Mouse (Mus musculus): ENCODE measurements around the gene Gpc5. TPM values are rescaled to one million over a fixed set of nuclear protein-coding genes. Genes with fewer than 3 reads are reported as not detected.

Gene Gpc5
- total RNA-seq, 2 experiments from 2014 or later, result 0.99 TPM; not detected in 1

DNA sequence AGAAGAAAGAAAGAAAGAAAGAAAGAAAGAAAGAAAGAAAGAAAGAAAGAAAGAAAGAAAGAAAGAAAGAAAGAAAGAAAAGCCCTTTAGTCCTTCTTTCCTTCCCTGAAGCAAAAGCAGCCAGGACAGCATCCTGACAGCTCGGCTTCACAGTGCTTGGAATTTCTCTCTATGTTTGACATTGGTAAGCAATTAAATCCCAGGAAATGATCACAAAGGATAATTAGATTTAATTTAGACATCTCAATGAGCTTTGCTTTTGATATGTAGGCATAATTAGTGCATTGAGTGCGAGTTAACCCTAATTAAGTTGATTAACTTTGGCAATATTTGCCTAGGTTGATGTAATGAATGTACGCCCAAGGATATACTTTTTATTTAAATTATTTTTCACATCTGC, 257.4 kb downstream of the Gpc5 start:
- no peak for DNase-seq (ENCODE audit: low spot score in 2 of 2)

DNA sequence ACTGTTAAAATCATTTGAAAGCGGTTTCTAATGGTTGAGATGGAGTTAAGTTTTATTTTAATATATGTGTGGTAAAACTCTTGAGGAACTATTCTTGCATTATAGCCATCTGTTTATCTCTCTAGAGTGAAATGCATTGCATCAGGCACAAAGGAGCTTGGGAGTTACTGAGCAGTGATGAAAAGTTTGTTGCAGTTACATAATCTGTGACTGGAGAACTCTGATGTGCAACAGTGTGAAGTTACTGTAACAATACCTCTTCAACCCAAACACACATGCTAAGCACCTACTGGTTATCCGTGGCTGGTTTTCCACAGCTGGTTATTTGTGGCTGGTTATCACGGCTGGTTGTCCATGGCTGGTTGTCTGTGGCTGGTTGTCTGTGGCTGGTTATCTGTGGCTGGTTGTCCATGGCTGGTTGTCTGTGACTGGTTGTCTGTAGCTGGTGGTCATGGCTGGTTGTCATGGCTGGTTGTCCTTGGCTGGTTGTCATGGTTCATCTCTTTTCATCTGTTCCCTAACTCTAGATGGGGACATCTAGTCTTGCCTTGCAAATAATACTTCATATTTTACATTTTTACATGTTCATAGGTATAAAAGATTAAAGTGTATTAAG, 273.4 kb downstream of the Gpc5 start:
- no peak for DNase-seq (ENCODE audit: low spot score in 2 of 2)

DNA sequence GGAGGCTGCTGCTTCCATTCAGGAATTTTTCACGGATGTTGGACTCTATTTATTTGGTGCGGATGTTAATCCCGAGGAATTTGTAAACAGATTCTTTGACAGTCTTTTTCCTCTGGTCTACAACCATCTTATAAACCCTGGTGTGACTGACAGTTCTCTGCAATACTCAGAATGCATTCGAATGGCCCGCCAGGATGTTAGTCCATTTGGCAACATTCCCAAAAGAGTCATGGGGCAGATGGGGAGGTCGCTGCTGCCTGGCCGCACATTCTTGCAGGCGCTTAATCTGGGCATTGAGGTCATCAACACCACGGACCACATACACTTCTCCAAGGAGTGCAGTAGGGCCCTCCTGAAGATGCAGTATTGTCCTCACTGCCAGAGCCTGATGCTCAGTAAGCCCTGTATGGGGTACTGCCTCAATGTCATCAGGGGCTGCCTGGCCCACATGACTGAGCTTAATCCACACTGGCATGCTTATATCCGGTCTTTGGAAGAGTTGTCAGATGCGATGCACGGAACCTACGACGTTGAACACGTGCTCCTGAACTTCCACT, 277.7 kb downstream of the Gpc5 start:
- DNase-seq (ENCODE audit: low spot score in 2 of 2), result no peak

DNA sequence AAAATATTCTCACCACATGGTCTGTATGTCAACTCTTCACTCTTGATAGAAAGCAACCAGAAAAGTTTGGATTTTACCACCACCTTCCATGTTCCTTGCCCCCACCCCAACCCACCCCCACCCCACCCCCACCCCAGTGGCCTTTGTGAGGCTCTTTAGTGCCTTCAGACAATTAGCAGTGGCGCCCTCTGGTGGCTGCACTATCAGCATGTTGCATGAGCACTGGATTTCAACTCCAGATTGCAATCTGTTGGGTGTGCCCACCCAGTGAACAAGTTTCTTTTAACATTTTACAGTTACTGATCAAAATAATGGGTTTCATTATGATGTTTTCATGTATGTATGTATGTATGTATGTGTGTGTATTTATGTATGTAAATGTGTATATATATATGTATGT, 279.1 kb downstream of the Gpc5 start:
- DNase-seq (ENCODE audit: low spot score in 2 of 2), result peak; percentile 5 to 22

DNA sequence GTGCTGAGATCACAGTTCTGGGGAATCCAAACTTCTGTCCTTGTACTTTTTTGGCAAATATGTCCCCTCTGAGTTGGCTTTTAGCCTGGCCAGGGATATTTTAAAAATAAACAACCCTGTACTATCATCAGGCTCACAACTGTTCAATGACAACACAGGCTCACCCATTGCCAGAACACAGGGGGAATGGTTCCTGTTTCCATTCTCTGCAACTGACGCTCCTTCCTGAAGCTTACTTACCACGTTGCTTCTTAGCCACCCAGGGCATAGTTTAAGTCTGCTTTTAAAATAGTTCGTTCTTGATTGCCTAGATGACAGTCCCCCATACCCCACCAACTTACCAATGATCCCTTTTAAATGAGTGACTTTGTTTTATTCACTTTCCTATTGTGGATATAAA, 299.8 kb downstream of the Gpc5 start:
- no peak for DNase-seq (ENCODE audit: low spot score in 2 of 2)

DNA sequence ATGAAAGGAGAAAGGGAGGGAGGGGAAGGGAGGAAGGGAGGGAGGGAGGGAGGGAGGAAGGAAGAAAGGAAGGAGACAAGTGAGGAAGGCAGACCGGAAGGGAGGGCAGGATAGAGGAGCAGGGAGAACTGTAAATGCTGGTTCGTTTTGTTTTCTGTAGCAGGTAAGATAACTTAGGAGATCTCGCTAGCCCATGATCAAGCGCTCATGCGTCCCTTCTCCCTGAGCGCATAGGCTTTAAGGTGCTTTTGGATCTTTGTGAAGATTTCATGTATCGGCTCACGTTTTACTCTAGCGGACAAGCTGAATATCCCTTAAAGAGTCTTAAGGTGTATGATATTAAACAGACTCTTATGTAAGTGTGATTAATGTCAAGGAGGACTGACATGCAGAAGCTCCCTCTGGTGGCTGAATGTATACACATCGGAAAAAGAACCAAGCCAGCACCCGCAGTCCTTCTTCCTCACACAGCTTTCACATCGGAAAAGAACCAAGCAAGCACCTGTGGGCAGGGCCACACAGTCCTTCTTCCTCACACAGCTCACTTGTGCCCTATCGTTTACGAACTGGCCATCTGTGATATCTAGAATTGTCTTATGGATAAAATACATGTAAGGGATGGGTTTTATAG, 301.0 kb downstream of the Gpc5 start:
- DNase-seq (ENCODE audit: low spot score in 2 of 2), result no peak

DNA sequence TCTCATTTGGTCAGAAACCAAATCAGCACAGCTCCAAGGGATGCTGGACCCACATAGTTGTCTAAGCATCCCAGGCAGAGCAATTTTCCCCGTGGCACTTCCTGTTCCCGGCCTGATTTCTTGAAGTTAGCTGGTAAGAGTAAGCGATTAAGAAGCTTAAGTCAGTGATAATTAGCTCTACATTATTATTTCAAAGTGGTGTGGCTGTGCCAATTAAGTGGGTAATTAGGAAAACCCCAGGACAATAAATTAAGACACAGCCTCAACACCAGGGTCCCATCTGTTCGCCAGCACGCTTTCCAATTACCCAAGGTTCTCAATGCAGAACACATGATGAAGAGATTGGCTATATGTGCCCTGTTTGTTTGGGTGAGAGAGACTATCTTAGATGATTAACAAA, 314.6 kb downstream of the Gpc5 start:
- DNase-seq (ENCODE audit: low spot score in 2 of 2), result no peak

DNA sequence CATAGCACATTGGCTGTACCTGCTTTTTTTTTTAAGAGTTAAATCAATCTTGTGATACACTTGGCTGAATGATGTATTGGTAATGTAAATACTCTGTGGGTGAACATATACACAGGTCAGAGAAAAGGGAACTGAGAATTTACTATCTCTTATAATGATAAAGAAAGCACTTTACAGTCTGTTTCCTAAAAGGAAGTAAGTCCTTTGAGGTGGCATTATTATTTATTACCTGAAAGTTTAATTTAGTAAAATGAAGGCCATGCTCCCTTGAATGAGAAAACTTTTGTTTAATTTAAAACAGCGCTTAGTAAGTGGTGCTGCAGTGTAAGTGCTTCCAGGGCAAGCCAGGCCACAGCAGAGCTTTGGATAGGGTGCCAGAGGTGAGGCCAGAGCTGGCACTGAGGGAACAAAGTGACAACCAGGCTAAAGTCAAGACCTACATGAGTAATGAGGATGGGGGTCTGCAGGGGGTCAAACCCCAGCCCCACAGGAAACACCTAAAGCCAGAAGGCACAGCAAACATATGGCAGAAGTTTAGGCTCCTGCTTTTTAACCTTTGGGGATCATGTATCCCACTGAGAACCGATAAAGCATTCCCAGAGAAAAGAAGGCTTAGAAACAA, 315.4 kb downstream of the Gpc5 start:
- DNase-seq (ENCODE audit: low spot score in 2 of 2), result no peak

DNA sequence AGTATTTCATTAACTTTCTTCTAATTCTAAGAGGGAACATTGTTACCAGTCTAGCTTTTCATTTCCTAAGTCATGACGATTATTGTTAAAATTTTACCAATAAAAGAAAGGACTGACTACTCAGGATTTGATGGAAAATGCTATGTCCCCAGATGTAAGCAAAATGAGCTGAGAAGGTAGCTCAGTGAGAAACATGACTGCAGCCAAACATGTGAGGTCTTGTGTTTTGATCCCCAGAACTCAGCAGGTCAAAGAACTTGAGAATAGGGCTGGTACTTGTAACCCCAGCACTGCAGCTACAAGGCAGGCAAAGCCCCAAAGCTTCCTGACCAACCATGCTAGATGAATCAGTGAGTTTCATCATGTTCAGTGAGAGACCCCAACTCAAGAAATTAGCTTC, 318.9 kb downstream of the Gpc5 start:
- no peak for DNase-seq (ENCODE audit: low spot score in 2 of 2)

DNA sequence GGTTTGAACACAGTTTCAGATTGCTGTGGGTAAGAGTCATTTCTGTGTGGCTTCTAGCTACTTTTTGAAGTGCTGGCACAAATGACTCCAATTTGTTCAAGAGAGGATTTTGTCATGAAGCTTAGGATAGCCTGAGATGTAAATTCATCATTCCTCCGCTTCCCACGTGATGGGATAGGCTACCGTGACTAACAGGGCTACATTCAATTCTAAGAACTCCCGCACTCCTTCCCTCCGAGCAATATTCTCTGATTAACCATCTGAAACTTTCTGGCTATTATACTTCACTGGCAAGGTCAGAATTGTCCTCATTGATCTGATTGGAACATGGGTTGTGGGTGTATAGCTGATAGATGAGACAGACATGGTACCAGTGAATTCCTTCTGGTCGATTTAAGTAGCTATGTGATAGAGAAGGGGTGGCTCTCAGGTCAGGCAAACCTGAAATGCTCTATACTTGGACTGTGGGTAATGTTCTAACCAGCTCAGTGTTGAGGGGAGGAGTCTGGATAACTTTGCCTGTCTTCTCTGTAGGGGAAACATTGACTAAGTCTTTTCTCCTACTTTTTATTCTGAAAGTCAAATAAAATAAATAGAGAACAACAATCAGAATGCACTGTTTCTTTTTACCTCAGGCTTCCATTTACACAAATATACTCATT, 319.6 kb downstream of the Gpc5 start:
- DNase-seq (ENCODE audit: low spot score in 2 of 2), result no peak

DNA sequence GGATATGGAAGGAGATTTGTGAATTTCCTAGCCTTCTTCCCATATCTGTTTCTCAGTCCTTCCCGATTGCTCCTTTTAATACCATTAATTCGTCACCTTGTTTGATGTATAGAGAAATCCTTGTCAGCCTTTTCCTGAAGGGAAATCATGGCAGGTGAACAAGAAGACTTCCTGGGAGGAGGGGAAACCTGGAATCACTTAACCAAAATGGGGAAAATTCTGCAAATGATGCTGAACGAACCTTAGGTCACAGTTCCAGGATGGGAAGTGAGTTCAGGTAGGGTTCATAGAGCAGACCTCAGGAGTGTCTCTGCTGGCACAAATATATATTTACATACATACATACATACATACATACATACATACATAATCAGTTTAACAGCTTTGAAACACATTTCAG, 320.8 kb downstream of the Gpc5 start:
- DNase-seq (ENCODE audit: low spot score in 2 of 2), result no peak

DNA sequence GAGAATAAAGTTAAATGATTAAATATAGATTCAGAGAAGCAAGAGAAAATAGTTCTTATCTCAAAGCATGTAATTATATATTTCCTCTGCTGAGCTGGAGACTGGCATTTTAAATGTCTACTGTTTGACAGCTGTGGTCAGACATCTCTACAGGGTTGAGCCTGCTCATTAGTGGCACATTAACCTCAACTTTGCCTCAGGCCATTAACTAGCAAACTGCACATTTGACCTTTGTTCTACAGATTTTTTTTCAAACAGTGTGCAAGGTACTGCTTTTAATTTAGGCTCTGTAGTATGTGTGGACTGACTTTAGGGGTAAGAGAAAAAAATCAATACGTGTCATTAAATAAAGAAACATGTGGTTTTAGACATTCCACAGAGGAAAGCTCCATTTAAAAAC, 321.4 kb downstream of the Gpc5 start:
- no peak for DNase-seq (ENCODE audit: low spot score in 2 of 2)

DNA sequence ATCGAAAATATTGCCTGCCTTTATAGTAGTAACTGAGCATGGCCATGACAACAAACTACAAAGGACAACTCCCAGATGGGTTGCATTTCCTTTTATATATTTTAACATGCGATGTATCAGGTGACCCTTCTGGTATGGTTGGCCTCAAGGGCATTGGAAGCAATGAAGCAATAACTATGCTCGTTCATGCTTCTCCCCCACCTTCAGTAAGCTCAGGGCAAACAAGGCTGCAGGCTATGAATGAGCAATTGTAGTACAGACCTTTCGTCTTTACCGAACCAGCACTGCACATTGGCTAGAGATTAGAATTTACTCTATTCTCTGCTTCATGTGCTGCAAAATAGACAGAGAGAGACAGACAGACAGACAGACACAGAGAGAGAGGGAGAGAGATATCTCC, 322.5 kb downstream of the Gpc5 start:
- DNase-seq (ENCODE audit: low spot score in 2 of 2), result no peak

DNA sequence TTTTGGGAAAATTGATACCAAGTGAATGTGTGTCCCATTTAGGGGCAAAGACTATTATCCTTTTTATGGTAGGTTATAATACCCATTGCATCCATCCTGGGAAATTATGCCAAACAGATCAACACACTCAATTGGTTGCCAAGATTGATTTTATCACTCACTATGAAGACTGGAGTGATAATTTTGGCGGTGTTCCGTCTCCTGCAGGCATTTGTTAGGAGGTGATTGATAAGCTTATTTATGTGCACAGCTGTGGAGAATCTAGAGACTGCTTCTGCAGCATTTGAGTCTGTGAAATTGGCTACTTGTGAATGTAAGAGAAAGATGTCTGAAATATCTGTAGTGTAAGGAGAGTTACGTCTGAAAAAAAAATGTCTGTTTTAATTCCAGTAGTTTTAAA, 340.0 kb downstream of the Gpc5 start:
- DNase-seq (ENCODE audit: low spot score in 2 of 2), result no peak

DNA sequence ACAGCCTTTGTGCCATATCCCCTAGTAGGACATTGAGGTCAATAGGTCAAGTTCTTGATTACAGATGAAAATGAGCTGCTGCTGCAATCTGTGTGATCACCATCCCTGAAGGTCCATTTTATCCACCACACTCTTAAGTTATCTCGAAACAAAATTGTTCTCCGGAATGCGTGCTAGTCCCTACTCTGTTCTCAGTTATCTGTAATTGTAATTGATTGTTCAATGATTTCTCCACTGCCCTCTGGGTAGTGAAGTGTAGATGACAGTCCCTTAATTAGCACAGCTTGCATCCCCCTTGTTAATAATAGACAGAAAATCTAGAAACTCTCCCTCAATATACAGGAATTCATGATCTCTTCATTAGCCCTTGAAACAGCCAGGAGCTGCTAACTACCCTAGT, 340.4 kb downstream of the Gpc5 start:
- no peak for DNase-seq (ENCODE audit: low spot score in 2 of 2)

DNA sequence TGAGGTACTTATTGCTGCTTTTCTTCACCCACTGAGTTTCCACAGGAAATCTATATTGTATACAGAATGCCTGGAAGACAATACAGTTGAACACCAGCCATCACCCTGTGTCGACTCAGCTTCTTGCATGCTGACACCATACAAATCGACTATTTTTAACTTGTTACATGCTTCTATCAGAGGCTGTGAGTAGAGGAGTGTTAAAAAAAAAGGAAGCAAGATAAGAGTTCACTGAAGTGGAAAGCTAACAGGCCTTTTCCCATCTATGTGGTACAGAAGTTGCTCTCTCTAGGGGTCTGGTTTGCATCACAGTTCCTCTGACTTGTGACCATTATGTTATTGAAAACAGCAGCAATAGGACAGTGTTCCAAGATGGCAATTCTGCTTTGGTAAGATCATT, 344.6 kb downstream of the Gpc5 start:
- no peak for DNase-seq (ENCODE audit: low spot score in 2 of 2)

DNA sequence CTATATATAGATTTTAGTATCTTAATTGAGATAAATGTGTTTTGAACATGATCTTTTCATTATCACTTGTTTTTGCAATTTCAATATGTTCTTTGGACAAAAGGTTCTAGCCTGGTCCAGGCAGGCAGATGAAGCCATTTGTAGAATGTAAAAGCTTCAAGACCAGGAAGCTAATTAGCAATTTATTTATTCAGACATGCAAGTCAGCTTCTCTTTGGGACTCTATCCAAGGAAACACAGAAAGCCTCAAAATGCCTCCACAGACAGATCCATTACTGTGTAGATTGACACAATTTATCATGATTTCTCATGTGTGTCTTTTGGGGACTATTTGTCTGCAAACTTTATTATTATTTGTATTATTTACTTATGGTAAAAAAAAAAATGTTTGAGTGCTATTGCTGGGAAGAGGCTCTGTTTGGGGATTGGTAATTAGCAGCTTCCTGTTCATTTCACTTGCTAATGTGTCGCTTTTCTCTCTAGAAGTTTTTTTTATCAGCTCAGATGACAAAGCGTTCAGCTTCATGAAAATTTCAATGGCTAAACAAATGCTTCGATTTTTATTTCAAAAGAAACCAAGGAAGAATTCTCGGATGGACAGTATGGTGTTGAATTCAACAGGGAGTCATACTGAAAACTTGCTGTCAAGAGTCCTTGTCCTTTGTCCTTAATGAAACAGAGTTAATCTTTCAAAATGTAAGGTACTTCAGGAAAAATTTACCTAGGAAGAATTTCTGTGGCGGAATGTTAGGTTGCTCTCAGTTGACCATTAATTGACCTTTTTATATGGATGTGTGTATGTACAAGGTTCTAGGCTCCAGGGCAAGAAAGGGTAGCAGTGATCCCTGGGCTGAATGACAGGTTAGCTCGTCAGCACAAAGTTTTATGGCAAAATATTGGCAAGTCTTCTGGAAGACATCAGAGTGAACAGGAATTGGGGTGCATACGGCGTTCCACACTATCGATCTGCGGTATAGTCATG, 353.1 kb downstream of the Gpc5 start:
- DNase-seq (ENCODE audit: low spot score in 2 of 2), result no peak

DNA sequence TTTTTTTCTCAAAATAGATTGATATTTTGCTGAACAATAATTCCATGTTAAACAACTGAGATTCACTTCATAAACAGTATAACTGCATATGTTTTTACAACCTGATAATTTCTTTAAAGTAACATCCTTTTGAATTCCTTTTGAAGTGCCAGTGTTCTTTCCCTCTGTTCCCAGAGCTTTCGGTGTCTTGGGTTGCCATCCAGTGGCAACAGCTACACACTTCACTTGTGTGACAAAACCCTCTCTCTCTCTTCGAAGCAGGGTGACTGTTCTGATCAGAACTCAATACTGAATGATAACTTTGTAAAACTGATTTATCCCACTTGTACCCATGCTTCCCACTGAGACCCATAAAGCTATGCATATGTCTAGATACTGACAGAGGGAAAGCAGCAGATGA, 358.9 kb downstream of the Gpc5 start:
- DNase-seq (ENCODE audit: low spot score in 2 of 2), result no peak

DNA sequence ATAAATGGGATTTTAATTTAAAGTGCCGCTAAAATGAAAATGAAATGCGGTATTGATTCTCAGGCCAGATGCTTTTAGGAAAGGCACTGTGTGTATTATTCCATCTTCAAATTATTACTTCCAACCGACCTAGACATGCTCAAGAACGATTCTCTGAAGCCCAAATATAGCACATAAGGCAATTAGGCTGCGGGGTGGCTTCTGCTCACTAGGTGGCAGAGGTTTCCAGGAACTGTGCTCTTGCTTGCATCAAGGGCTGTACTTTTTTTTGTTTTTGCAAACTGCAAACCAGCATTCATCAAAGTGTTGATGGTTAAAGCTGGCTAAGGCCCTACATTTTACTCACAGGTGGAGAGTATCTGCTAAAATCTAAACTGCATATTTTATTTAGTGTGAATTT, 375.9 kb downstream of the Gpc5 start:
- DNase-seq (ENCODE audit: low spot score in 2 of 2), result no peak

DNA sequence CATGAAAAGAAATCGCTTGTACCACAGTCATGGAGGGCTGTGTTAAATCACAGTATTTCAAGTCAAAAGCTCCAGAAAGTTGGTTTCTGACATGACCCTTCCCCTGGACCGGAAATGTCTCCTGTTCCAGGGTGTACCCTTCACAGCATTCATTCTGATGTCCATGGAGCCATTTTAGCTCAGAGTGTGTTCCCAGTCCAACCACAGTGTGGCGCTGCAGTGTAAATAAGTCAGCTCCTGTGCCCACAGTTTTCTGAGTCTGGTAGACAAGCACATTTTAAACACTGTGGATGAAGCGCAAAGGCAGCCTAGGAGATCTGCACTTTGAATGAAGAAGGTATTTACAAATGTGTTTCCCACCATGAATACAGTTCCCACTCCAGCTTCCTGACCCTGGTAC, 383.2 kb downstream of the Gpc5 start:
- peak in 1 of 2 experiments; percentile 4 for DNase-seq (ENCODE audit: low spot score in 2 of 2)

DNA sequence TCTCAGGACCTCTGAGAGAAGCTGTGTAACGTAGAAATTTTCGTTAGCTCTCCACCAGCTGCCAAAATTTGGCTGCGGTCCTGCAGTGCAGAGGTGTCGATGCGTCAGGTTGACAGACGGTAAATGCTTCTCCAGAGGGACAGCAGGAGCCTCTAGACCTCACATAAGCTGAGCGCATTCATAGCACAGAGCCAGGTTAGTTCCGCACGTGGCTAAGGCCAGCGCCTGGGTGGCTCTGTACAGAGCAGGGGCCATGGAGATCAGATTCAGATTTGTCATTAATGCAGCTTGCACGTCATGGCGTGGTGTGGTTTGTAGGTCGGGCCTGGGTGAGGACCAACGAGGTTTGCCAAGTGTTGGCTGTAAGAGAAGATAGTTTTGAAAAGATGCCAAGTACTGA, 385.3 kb downstream of the Gpc5 start:
- DNase-seq (ENCODE audit: low spot score in 2 of 2), result no peak
